Mouse (Mus musculus): Measurements from ENCODE around the gene Ppp1r17.

Ppp1r17 gene

GRCm38 (mm10) chr6:56063736-56064135 is 46.4 kb downstream of the Ppp1r17 start:
- no peak for TF ChIP-seq GATA4 (IDR thresholded peaks at IDR 0.05; ENCODE audit: insufficient replicate concordance, low read length)

GRCm38 (mm10) chr6:56066632-56067282 is 49.5 kb downstream of the Ppp1r17 start:
- no peak for TF ChIP-seq GATA4 (IDR thresholded peaks at IDR 0.05; ENCODE audit: insufficient replicate concordance, low read length)

GRCm38 (mm10) chr6:56068516-56068915 is 51.2 kb downstream of the Ppp1r17 start:
- no peak for TF ChIP-seq GATA4 (IDR thresholded peaks at IDR 0.05; ENCODE audit: insufficient replicate concordance, low read length)

GRCm38 (mm10) chr6:56076378-56076805 is 59.1 kb downstream of the Ppp1r17 start:
- TF ChIP-seq GATA4 (IDR thresholded peaks at IDR 0.05; ENCODE audit: insufficient replicate concordance, low read length): no peak
